Mouse (Mus musculus) R1 (cell line): ENCODE measurements around the gene Gli2.

Source experiments
- DNase-seq: peaks from one replicate; pipeline ENCODE4 v3.0.0-alpha.2; 2018; ENCODE audit warnings: low read depth, low spot score

The Gli2 gene

GRCm38 (mm10) chr1:118941336-118941735 lies 112.1 kb downstream of the Gli2 start:
- no peak for DNase-seq

- no peak for DNase-seq
Observed at GRCm38 (mm10) chr1:118940269-118940840, 113.1 kb downstream of the Gli2 start.

- no peak for DNase-seq
Observed at GRCm38 (mm10) chr1:118938206-118938605, 115.2 kb downstream of the Gli2 start.

- no peak for DNase-seq
Observed at GRCm38 (mm10) chr1:118936108-118936507, 117.3 kb downstream of the Gli2 start.

- DNase-seq = no peak
Observed at GRCm38 (mm10) chr1:118935518-118935917, 117.9 kb downstream of the Gli2 start.

- no peak for DNase-seq
Observed at GRCm38 (mm10) chr1:118932167-118932566, 121.3 kb downstream of the Gli2 start.

- DNase-seq = no peak
Observed at GRCm38 (mm10) chr1:118927543-118928354, 125.7 kb downstream of the Gli2 start.

GRCm38 (mm10) chr1:118926556-118926955 lies 126.9 kb downstream of the Gli2 start:
- DNase-seq = no peak

- no peak for DNase-seq
Observed at GRCm38 (mm10) chr1:118922189-118922588, 131.2 kb downstream of the Gli2 start.

GRCm38 (mm10) chr1:118917520-118918220 lies 135.7 kb downstream of the Gli2 start:
- DNase-seq = no peak

GRCm38 (mm10) chr1:118916477-118917075 lies 136.8 kb downstream of the Gli2 start:
- DNase-seq = no peak

- no peak for DNase-seq
Observed at GRCm38 (mm10) chr1:118913414-118914385, 139.7 kb downstream of the Gli2 start.

GRCm38 (mm10) chr1:118912929-118913328 lies 140.5 kb downstream of the Gli2 start:
- no peak for DNase-seq

- no peak for DNase-seq
Observed at GRCm38 (mm10) chr1:118911427-118911727, 142.0 kb downstream of the Gli2 start.

GRCm38 (mm10) chr1:118910693-118911426 lies 142.6 kb downstream of the Gli2 start:
- peak; percentile 54 for DNase-seq

GRCm38 (mm10) chr1:118909051-118909450 lies 144.4 kb downstream of the Gli2 start:
- DNase-seq = no peak

GRCm38 (mm10) chr1:118907574-118907973 lies 145.8 kb downstream of the Gli2 start:
- DNase-seq = no peak

GRCm38 (mm10) chr1:118905319-118905718 lies 148.1 kb downstream of the Gli2 start:
- no peak for DNase-seq

- no peak for DNase-seq
Observed at GRCm38 (mm10) chr1:118904909-118905308, 148.5 kb downstream of the Gli2 start.

- peak; percentile 89 for DNase-seq
Observed at GRCm38 (mm10) chr1:118904431-118904830, 149.0 kb downstream of the Gli2 start.
